Mouse (Mus musculus) forebrain, postnatal 0 days (tissue): Measurements from ENCODE around the gene Cobll1. TPM values are rescaled to one million over a fixed set of nuclear protein-coding genes. Genes with fewer than 3 reads are reported as not detected.

Experiments used
- ATAC-seq: fragments of 200-750 bp; cut with Nextera tagmentation; 2 replicates; pipeline ENCODE4 v1.8.0; 2017; ENCODE audit warnings: mild to moderate bottlenecking, moderate library complexity
- DNase-seq: peaks from one replicate; pipeline ENCODE4 v3.0.0-alpha.2; 2015
- H3K27ac ChIP-seq: fragments of 300-500 bp; sonication (generic); 2 replicates; pipeline ENCODE4 v1.5.1; 2014; ENCODE audit warnings: low read depth, mild to moderate bottlenecking, antibody characterized with exemption, low read length, moderate library complexity, mixed read lengths
- H3K27me3 ChIP-seq: fragments of 300-500 bp; sonication (generic); 2 replicates; pipeline ENCODE4 v1.6.1; 2014; ENCODE audit warnings: mild to moderate bottlenecking, low read length, mixed read lengths; ENCODE audit not compliant: insufficient read depth
- H3K36me3 ChIP-seq: fragments of 300-500 bp; sonication (generic); 2 replicates; pipeline ENCODE4 v1.6.1; 2014; ENCODE audit warnings: mild to moderate bottlenecking, moderate library complexity; ENCODE audit not compliant: insufficient read depth
- H3K4me1 ChIP-seq: fragments of 300-500 bp; sonication (generic); 2 replicates; pipeline ENCODE4 v1.6.1; 2014; ENCODE audit warnings: antibody characterized with exemption; ENCODE audit not compliant: insufficient read depth
- H3K4me2 ChIP-seq: fragments of 300-500 bp; sonication (generic); 2 replicates; pipeline ENCODE4 v1.6.1; 2014; ENCODE audit warnings: low read depth, mild to moderate bottlenecking, moderate library complexity
- H3K4me3 ChIP-seq: fragments of 300-500 bp; sonication (generic); 2 replicates; pipeline ENCODE4 v1.5.1; 2014; ENCODE audit warnings: low read depth, low read length, mixed read lengths
- H3K9ac ChIP-seq: fragments of 300-500 bp; sonication (generic); 2 replicates; pipeline ENCODE4 v1.6.1; 2014; ENCODE audit warnings: mild to moderate bottlenecking
- H3K9me3 ChIP-seq: fragments of 300-500 bp; sonication (generic); 2 replicates; pipeline ENCODE4 v1.6.1; 2016; ENCODE audit warnings: low read length
- CTCF ChIP-seq: sonication (generic); IDR thresholded peaks from 2 replicates; pipeline ENCODE4 v1.5.1; 2016; ENCODE audit warnings: antibody characterized with exemption, control low read depth, low read depth
- WGBS: fragments of 180-500 bp; shearing (Covaris S2); extraction: QIAGEN DNeasy Blood & Tissue Kit; methylation state at CpG from one replicate; pipeline ENCODE4 v1.1.7; 2014; 5-methylcytosine and 5-hydroxymethylcytosine counted together
- polyA plus RNA-seq: library from polyadenylated mRNA; unstranded; fragments of >200 nt; fragmentation: Nextera tagmentation; extraction: Ambion mirVana; gene quantifications from 2 replicates; pipeline ENCODE4 v1.2.1, GENCODE M21; 2015
- total RNA-seq: library from RNA; depleted of rRNA; stranded (reverse); fragments of >200 nt; gene quantifications from 2 replicates; pipeline ENCODE4 v1.2.3, GENCODE M21; 2014

Cobll1 gene
- total and polyA plus RNA-seq, 2 experiments from 2014 or later, result 3.2 to 3.6 TPM

GRCm38 (mm10) chr2:65196994-65197393 lies 42.2 kb downstream of the Cobll1 start:
- ATAC-seq (no peak), DNase-seq (no peak)
- no peak for TF ChIP-seq CTCF
- H3K36me3 ChIP-seq, result no peaks in the 10 kb centered on the region
- H3K9me3 ChIP-seq, result no peaks in the 10 kb centered on the region
- no peak overlapping the region for H3K9ac ChIP-seq
- no peak overlapping the region for H3K27ac ChIP-seq
- no peak overlapping the region for H3K4me2 ChIP-seq
- H3K4me1 ChIP-seq, result no peaks in the 10 kb centered on the region
- H3K27me3 ChIP-seq, result no peaks in the 10 kb centered on the region
- 96% methylated on average over 1 of the region's 1 CpGs for WGBS
- H3K4me3 ChIP-seq, result no peak overlapping the region

- Histone ChIP-seq H3K9me3 (no peaks in the 10 kb centered on the region), H3K4me2 (no peak overlapping the region), H3K9ac (no peak overlapping the region), H3K36me3 (no peaks in the 10 kb centered on the region), H3K27me3 (no peaks in the 10 kb centered on the region), H3K4me1 (no peaks in the 10 kb centered on the region), H3K4me3 (no peak overlapping the region), H3K27ac (no peak overlapping the region)
- 79% methylated on average over 9 of the region's 9 CpGs for WGBS
- no peak for DNase-seq
- no peak for TF ChIP-seq CTCF
- no peak for ATAC-seq
These were observed 43.8 kb downstream of the Cobll1 start for GRCm38 (mm10) chr2:65195233-65196010.

GRCm38 (mm10) chr2:65193091-65193795 lies 46.0 kb downstream of the Cobll1 start:
- Histone ChIP-seq H3K27ac (no peak overlapping the region), H3K4me2 (no peak overlapping the region), H3K9me3 (no peaks in the 10 kb centered on the region), H3K9ac (no peak overlapping the region), H3K36me3 (no peaks in the 10 kb centered on the region), H3K4me3 (no peak overlapping the region), H3K27me3 (no peaks in the 10 kb centered on the region), H3K4me1 (no peaks in the 10 kb centered on the region)
- DNase-seq (no peak), ATAC-seq (no peak)
- TF ChIP-seq CTCF, result no peak
- WGBS, result 86% methylated on average over 12 of the region's 12 CpGs

- no peak for ATAC-seq
- no peaks in the 10 kb centered on the region for H3K4me1 ChIP-seq
- WGBS, result 80% methylated on average over 7 of the region's 7 CpGs
- H3K27me3 ChIP-seq, result no peaks in the 10 kb centered on the region
- no peak overlapping the region for H3K4me3 ChIP-seq
- H3K27ac ChIP-seq, result no peak overlapping the region
- no peak for TF ChIP-seq CTCF
- H3K9me3 ChIP-seq, result no peaks in the 10 kb centered on the region
- no peak overlapping the region for H3K9ac ChIP-seq
- H3K4me2 ChIP-seq, result no peak overlapping the region
- no peaks in the 10 kb centered on the region for H3K36me3 ChIP-seq
- DNase-seq, result no peak
These were observed 47.8 kb downstream of the Cobll1 start for GRCm38 (mm10) chr2:65191398-65191797.

DNA sequence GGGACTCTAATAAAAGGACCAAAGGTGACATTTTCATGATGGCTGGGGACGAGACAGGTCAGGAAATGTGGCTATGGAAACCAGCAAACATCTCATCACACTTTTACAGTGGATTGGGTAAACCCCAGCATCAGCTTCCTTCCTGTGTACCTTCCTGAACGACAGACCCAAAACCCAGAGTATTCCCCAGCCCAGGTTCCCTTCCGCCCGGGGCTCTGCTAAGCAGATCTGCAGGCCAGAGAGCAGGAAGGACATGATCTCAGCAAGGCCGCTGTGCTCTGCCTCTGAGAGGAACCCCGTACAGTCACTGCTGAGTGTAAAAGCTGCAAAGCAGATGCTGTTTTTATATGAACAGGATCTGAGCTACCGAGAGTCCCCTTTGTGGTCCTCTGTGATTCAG lies 49.9 kb downstream of the Cobll1 start:
- H3K36me3 ChIP-seq, result no peaks in the 10 kb centered on the region
- DNase-seq (no peak), ATAC-seq (no peak)
- WGBS, result 73% methylated on average over 7 of the region's 7 CpGs
- no peaks in the 10 kb centered on the region for H3K9me3 ChIP-seq
- no peak overlapping the region for H3K27ac ChIP-seq
- H3K4me1 ChIP-seq, result no peaks in the 10 kb centered on the region
- H3K4me2 ChIP-seq, result no peak overlapping the region
- TF ChIP-seq CTCF, result no peak
- no peak overlapping the region for H3K4me3 ChIP-seq
- H3K9ac ChIP-seq, result no peak overlapping the region
- H3K27me3 ChIP-seq, result no peaks in the 10 kb centered on the region

- TF ChIP-seq CTCF, result no peak
- no peaks in the 10 kb centered on the region for H3K4me1 ChIP-seq
- H3K4me2 ChIP-seq, result no peak overlapping the region
- no peaks in the 10 kb centered on the region for H3K27me3 ChIP-seq
- 61% methylated on average over 6 of the region's 6 CpGs for WGBS
- no peak for DNase-seq
- H3K36me3 ChIP-seq, result no peaks in the 10 kb centered on the region
- H3K9me3 ChIP-seq, result no peaks in the 10 kb centered on the region
- no peak overlapping the region for H3K9ac ChIP-seq
- no peak for ATAC-seq
- H3K4me3 ChIP-seq, result no peak overlapping the region
- H3K27ac ChIP-seq, result no peak overlapping the region
These were observed 50.6 kb downstream of the Cobll1 start for GRCm38 (mm10) chr2:65188585-65188984.

GRCm38 (mm10) chr2:65187652-65188051 lies 51.6 kb downstream of the Cobll1 start:
- Histone ChIP-seq H3K4me1 (no peaks in the 10 kb centered on the region), H3K27ac (no peak overlapping the region), H3K9me3 (no peaks in the 10 kb centered on the region), H3K4me2 (no peak overlapping the region), H3K4me3 (no peak overlapping the region), H3K9ac (no peak overlapping the region), H3K36me3 (no peaks in the 10 kb centered on the region), H3K27me3 (no peaks in the 10 kb centered on the region)
- ATAC-seq (no peak), DNase-seq (no peak)
- TF ChIP-seq CTCF, result no peak
